Mouse (Mus musculus) adrenal gland, adult (tissue): ENCODE results near the gene Hsd11b1.
"Not testable (repeated sequence)": the region's sequence is repeated elsewhere in the genome, so short reads cannot be mapped to it uniquely, and the experiment has no call there.

ENCODE experiments used
- DNase-seq, 2 experiments: peaks; one replicate each; pipeline ENCODE4 v3.0.0; 2022 to 2023; ENCODE audit warnings: low spot score in 1 of 2; ENCODE audit not compliant: inconsistent age in 2 of 2

Hsd11b1 gene

GRCm38 (mm10) chr1:193281344-193281743 is 17.5 kb upstream of the Hsd11b1 start:
- DNase-seq = no peak

GRCm38 (mm10) chr1:193279492-193279891 is 15.6 kb upstream of the Hsd11b1 start:
- no peak for DNase-seq

GRCm38 (mm10) chr1:193278414-193279045 is 14.7 kb upstream of the Hsd11b1 start:
- peak; percentile 52 to 90 for DNase-seq

- DNase-seq = peak in 1 of 2 experiments; percentile 73
These were observed 10.7 kb upstream of the Hsd11b1 start for GRCm38 (mm10) chr1:193274407-193275071.

GRCm38 (mm10) chr1:193272916-193273601 is 9.2 kb upstream of the Hsd11b1 start, which contains the start of gene G0s2:
Gene G0s2, minus strand, starts transcription at chr1:193273217.
- DNase-seq = peak; percentile 90 to 95

GRCm38 (mm10) chr1:193272137-193272915 is 8.5 kb upstream of the Hsd11b1 start:
- peak in 1 of 2 experiments; percentile 69 for DNase-seq

- peak; percentile 34 to 75 for DNase-seq
These were observed 7.3 kb upstream of the Hsd11b1 start for GRCm38 (mm10) chr1:193270965-193271763.

GRCm38 (mm10) chr1:193265734-193266133 is 1.9 kb upstream of the Hsd11b1 start:
- DNase-seq = no peak

GRCm38 (mm10) chr1:193263026-193263907 is 608 bp downstream of the Hsd11b1 start:
- DNase-seq = no peak

GRCm38 (mm10) chr1:193261897-193262548 is 1.9 kb downstream of the Hsd11b1 start:
- peak; percentile 27 to 65 for DNase-seq

- no peak for DNase-seq
These were observed 4.3 kb downstream of the Hsd11b1 start for GRCm38 (mm10) chr1:193259559-193259958.

GRCm38 (mm10) chr1:193256621-193257098 is 7.2 kb downstream of the Hsd11b1 start:
- peak; percentile 40 to 82 for DNase-seq

GRCm38 (mm10) chr1:193256289-193256577 is 7.6 kb downstream of the Hsd11b1 start:
- DNase-seq = no peak

GRCm38 (mm10) chr1:193255488-193256288 is 8.2 kb downstream of the Hsd11b1 start:
- DNase-seq = peak; percentile 74 to 93

GRCm38 (mm10) chr1:193255032-193255431 is 8.8 kb downstream of the Hsd11b1 start:
- DNase-seq = no peak

GRCm38 (mm10) chr1:193253895-193254294 is 10.0 kb downstream of the Hsd11b1 start:
- not testable (repeated sequence) for DNase-seq

GRCm38 (mm10) chr1:193252616-193253015 is 11.3 kb downstream of the Hsd11b1 start:
- no peak for DNase-seq

GRCm38 (mm10) chr1:193251386-193251785 is 12.5 kb downstream of the Hsd11b1 start:
- DNase-seq = peak in 1 of 2 experiments; percentile 37
